Mouse (Mus musculus): Measurements from ENCODE around the gene Map2k1. TPM values are rescaled to one million over a fixed set of nuclear protein-coding genes. Genes with fewer than 3 reads are reported as not detected.
"Not testable (repeated sequence)": the region's sequence is repeated elsewhere in the genome, so short reads cannot be mapped to it uniquely, and the experiment has no call there.

Gene Map2k1
- polyA plus RNA-seq, 1 experiment from 2014 or later = 54.6 TPM

GRCm38 (mm10) chr9:64273757-64274156, 20.3 kb upstream of the Map2k1 start:
- Histone ChIP-seq H3K4me2 (ENCODE audit: low read length) (no peak overlapping the region), H3K27ac (ENCODE audit: low read length) (no peak overlapping the region), H3K9me3 (ENCODE audit: control insufficient read depth, low read length) (no peaks in the 10 kb centered on the region), H3K4me1 (replicated peaks; ENCODE audit: control insufficient read depth, insufficient read depth, low read length) (no peaks in the 10 kb centered on the region), H3K4me3 (replicated peaks; ENCODE audit: low read length) (no peak overlapping the region), H3K27me3 (replicated peaks; ENCODE audit: control insufficient read depth, insufficient read depth, low read length) (no peaks in the 10 kb centered on the region), H3K9ac (replicated peaks; ENCODE audit: low read depth, low read length) (no peak overlapping the region), H3K36me3 (ENCODE audit: control insufficient read depth, insufficient read depth) (no peaks in the 10 kb centered on the region)
- ATAC-seq = no peak
- WGBS = 77% methylated on average over 4 of the region's 4 CpGs

DNA sequence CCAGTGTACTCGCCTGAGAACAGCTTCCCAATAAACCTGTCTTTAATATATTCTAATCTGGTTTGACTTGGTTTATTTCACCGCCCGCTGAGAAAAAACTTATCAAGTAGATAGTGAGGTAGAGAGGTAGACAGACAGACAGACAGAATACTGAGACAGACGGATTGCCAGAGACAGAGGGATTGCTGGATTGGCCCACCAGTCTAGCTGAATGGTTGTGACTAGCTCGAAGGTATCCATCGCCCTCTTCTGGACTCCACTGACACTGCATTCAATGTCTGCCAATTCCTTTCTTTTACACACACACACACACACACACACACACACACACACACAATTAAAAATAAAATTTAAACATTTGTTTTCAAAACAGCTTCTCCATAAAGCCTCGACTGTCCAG, 19.2 kb upstream of the Map2k1 start:
- H3K9me3 ChIP-seq (ENCODE audit: control insufficient read depth, low read length) = no peaks in the 10 kb centered on the region
- H3K4me1 ChIP-seq (replicated peaks; ENCODE audit: control insufficient read depth, insufficient read depth, low read length) = no peaks in the 10 kb centered on the region
- no peak for ATAC-seq
- H3K4me3 ChIP-seq (replicated peaks; ENCODE audit: low read length) = no peak overlapping the region
- no peak overlapping the region for H3K27ac ChIP-seq (ENCODE audit: low read length)
- no peaks in the 10 kb centered on the region for H3K27me3 ChIP-seq (replicated peaks; ENCODE audit: control insufficient read depth, insufficient read depth, low read length)
- WGBS = 49% methylated on average over 7 of the region's 7 CpGs
- no peaks in the 10 kb centered on the region for H3K36me3 ChIP-seq (ENCODE audit: control insufficient read depth, insufficient read depth)
- no peak overlapping the region for H3K4me2 ChIP-seq (ENCODE audit: low read length)
- no peak overlapping the region for H3K9ac ChIP-seq (replicated peaks; ENCODE audit: low read depth, low read length)

DNA sequence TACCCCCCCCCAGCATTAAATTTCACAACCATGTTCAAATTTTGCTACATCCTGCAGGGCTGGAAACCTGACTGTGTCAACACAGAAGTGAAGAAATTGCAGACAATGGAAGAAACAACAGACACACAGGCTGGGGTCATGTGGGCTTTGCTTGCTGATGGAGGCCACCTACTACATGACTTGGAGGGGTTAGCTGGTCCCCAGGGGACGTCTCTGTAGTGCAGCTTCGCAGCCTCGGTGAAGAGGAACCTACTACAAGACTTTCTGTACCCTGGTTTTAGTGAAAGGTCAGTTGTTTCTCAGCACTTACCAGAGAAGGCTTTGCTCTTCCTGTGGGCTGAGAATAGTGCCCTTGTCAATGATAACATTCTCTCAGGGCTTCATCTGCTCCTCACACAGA, 17.8 kb upstream of the Map2k1 start:
- Histone ChIP-seq H3K4me3 (replicated peaks; ENCODE audit: low read length) (no peak overlapping the region), H3K27me3 (replicated peaks; ENCODE audit: control insufficient read depth, insufficient read depth, low read length) (no peaks in the 10 kb centered on the region), H3K27ac (ENCODE audit: low read length) (no peak overlapping the region), H3K9ac (replicated peaks; ENCODE audit: low read depth, low read length) (no peak overlapping the region), H3K36me3 (ENCODE audit: control insufficient read depth, insufficient read depth) (no peaks in the 10 kb centered on the region), H3K4me1 (replicated peaks; ENCODE audit: control insufficient read depth, insufficient read depth, low read length) (no peaks in the 10 kb centered on the region), H3K4me2 (ENCODE audit: low read length) (no peak overlapping the region), H3K9me3 (ENCODE audit: control insufficient read depth, low read length) (no peaks in the 10 kb centered on the region)
- ATAC-seq = no peak
- WGBS = 78% methylated on average over 3 of the region's 3 CpGs

DNA sequence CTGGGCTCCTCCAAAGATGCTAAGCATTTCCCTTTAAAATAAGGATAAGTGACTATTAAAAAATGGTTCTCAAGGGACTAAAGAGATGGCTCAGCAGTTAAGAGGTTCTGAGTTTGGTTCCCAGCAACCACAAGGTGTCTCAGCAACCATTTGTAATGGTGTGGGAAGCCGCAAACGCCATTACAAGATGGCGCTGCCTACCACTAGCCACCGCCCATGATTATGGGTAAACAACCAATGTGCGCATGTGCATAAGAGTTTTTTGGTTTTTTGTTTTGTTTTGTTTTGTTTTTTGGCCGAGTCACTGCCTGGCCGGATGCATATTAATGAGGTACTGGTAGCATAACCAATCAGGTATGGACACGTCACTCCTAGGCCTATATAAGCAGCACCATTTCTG, 15.4 kb upstream of the Map2k1 start:
- H3K9me3 ChIP-seq (ENCODE audit: control insufficient read depth, low read length); H3K27me3 ChIP-seq (replicated peaks; ENCODE audit: control insufficient read depth, insufficient read depth, low read length); H3K27ac ChIP-seq (ENCODE audit: low read length); H3K4me2 ChIP-seq (ENCODE audit: low read length); H3K4me1 ChIP-seq (replicated peaks; ENCODE audit: control insufficient read depth, insufficient read depth, low read length); H3K9ac ChIP-seq (replicated peaks; ENCODE audit: low read depth, low read length); ATAC-seq; H3K4me3 ChIP-seq (replicated peaks; ENCODE audit: low read length); H3K36me3 ChIP-seq (ENCODE audit: control insufficient read depth, insufficient read depth): not testable (repeated sequence)
- 91% methylated on average over 8 of the region's 8 CpGs for WGBS

- H3K9ac ChIP-seq (replicated peaks; ENCODE audit: low read depth, low read length) = no peak overlapping the region
- H3K4me2 ChIP-seq (ENCODE audit: low read length) = no peak overlapping the region
- no peaks in the 10 kb centered on the region for H3K4me1 ChIP-seq (replicated peaks; ENCODE audit: control insufficient read depth, insufficient read depth, low read length)
- ATAC-seq = no peak
- WGBS = 93% methylated on average over 10 of the region's 10 CpGs
- H3K9me3 ChIP-seq (ENCODE audit: control insufficient read depth, low read length) = no peaks in the 10 kb centered on the region
- H3K36me3 ChIP-seq (ENCODE audit: control insufficient read depth, insufficient read depth) = no peaks in the 10 kb centered on the region
- no peaks in the 10 kb centered on the region for H3K27me3 ChIP-seq (replicated peaks; ENCODE audit: control insufficient read depth, insufficient read depth, low read length)
- H3K4me3 ChIP-seq (replicated peaks; ENCODE audit: low read length) = no peak overlapping the region
- no peak overlapping the region for H3K27ac ChIP-seq (ENCODE audit: low read length)
These were observed 14.8 kb upstream of the Map2k1 start for GRCm38 (mm10) chr9:64268196-64268595.

DNA sequence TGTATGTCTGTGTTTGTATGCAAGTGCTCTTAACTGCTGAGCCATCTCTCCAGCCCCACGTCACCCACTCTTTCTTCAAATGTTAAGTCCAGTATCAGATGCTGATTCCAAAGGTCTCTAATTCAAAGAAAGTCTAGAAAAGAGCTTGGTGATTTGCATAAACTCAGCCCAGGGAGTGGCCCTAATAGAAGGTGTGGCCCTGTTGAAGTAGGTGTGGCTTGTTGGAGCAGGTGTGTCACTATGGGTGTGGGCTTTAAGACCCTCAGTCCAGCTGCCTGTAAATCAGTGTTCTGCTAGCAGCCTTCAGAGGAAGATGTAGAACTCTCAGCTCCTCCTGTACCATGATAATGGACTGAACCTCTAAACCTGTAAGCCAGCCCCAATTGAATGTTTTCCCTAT, 13.8 kb upstream of the Map2k1 start:
- H3K27ac ChIP-seq (ENCODE audit: low read length) = no peak overlapping the region
- H3K9me3 ChIP-seq (ENCODE audit: control insufficient read depth, low read length) = no peaks in the 10 kb centered on the region
- 88% methylated on average over 1 of the region's 1 CpGs for WGBS
- no peak overlapping the region for H3K4me2 ChIP-seq (ENCODE audit: low read length)
- H3K27me3 ChIP-seq (replicated peaks; ENCODE audit: control insufficient read depth, insufficient read depth, low read length) = no peaks in the 10 kb centered on the region
- H3K9ac ChIP-seq (replicated peaks; ENCODE audit: low read depth, low read length) = no peak overlapping the region
- H3K36me3 ChIP-seq (ENCODE audit: control insufficient read depth, insufficient read depth) = no peaks in the 10 kb centered on the region
- H3K4me1 ChIP-seq (replicated peaks; ENCODE audit: control insufficient read depth, insufficient read depth, low read length) = no peaks in the 10 kb centered on the region
- no peak overlapping the region for H3K4me3 ChIP-seq (replicated peaks; ENCODE audit: low read length)
- ATAC-seq = no peak

GRCm38 (mm10) chr9:64264813-64265212, 11.4 kb upstream of the Map2k1 start:
- WGBS = 57% methylated on average over 1 of the region's 1 CpGs
- no peak overlapping the region for H3K4me3 ChIP-seq (replicated peaks; ENCODE audit: low read length)
- no peaks in the 10 kb centered on the region for H3K27me3 ChIP-seq (replicated peaks; ENCODE audit: control insufficient read depth, insufficient read depth, low read length)
- no peaks in the 10 kb centered on the region for H3K36me3 ChIP-seq (ENCODE audit: control insufficient read depth, insufficient read depth)
- H3K9me3 ChIP-seq (ENCODE audit: control insufficient read depth, low read length) = no peaks in the 10 kb centered on the region
- H3K4me1 ChIP-seq (replicated peaks; ENCODE audit: control insufficient read depth, insufficient read depth, low read length) = no peaks in the 10 kb centered on the region
- H3K9ac ChIP-seq (replicated peaks; ENCODE audit: low read depth, low read length) = no peak overlapping the region
- ATAC-seq = no peak
- no peak overlapping the region for H3K27ac ChIP-seq (ENCODE audit: low read length)
- no peak overlapping the region for H3K4me2 ChIP-seq (ENCODE audit: low read length)

GRCm38 (mm10) chr9:64261023-64261422, 7.6 kb upstream of the Map2k1 start:
- Histone ChIP-seq H3K4me3 (replicated peaks; ENCODE audit: low read length) (no peak overlapping the region), H3K27me3 (replicated peaks; ENCODE audit: control insufficient read depth, insufficient read depth, low read length) (no peaks in the 10 kb centered on the region), H3K9ac (replicated peaks; ENCODE audit: low read depth, low read length) (no peak overlapping the region), H3K9me3 (ENCODE audit: control insufficient read depth, low read length) (no peaks in the 10 kb centered on the region), H3K27ac (ENCODE audit: low read length) (no peak overlapping the region), H3K4me1 (replicated peaks; ENCODE audit: control insufficient read depth, insufficient read depth, low read length) (no peaks in the 10 kb centered on the region), H3K4me2 (ENCODE audit: low read length) (no peak overlapping the region), H3K36me3 (ENCODE audit: control insufficient read depth, insufficient read depth) (no peaks in the 10 kb centered on the region)
- ATAC-seq = no peak
- WGBS = 90% methylated on average over 4 of the region's 4 CpGs

GRCm38 (mm10) chr9:64259906-64260305, 6.5 kb upstream of the Map2k1 start:
- no peaks in the 10 kb centered on the region for H3K4me1 ChIP-seq (replicated peaks; ENCODE audit: control insufficient read depth, insufficient read depth, low read length)
- no peak overlapping the region for H3K4me3 ChIP-seq (replicated peaks; ENCODE audit: low read length)
- no peak overlapping the region for H3K9ac ChIP-seq (replicated peaks; ENCODE audit: low read depth, low read length)
- no peak overlapping the region for H3K27ac ChIP-seq (ENCODE audit: low read length)
- no peaks in the 10 kb centered on the region for H3K27me3 ChIP-seq (replicated peaks; ENCODE audit: control insufficient read depth, insufficient read depth, low read length)
- no peaks in the 10 kb centered on the region for H3K36me3 ChIP-seq (ENCODE audit: control insufficient read depth, insufficient read depth)
- no peak for ATAC-seq
- no peaks in the 10 kb centered on the region for H3K9me3 ChIP-seq (ENCODE audit: control insufficient read depth, low read length)
- H3K4me2 ChIP-seq (ENCODE audit: low read length) = no peak overlapping the region
- WGBS = 92% methylated on average over 5 of the region's 5 CpGs

DNA sequence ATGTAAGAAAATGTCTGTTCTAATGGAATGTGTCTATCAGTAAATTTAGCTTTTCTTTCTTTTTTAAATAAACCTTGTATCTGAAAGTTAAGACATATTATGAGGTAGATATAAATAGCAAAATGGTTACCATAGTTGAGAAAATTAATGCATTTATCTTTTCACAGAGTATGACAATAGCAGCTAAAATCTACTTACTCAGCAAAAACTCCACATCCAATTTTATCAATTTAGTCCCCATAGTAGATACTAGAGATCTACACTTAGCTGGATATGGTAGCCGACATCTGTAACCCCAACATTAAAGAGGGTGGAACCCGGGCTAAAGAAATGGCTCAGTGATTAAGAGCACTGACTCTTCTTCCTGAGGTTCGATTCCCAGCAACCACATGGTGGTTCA, 2.8 kb upstream of the Map2k1 start:
- no peak for ATAC-seq
- H3K9me3 ChIP-seq (ENCODE audit: control insufficient read depth, low read length) = no peaks in the 10 kb centered on the region
- no peak overlapping the region for H3K9ac ChIP-seq (replicated peaks; ENCODE audit: low read depth, low read length)
- WGBS = 94% methylated on average over 3 of the region's 3 CpGs
- H3K4me2 ChIP-seq (ENCODE audit: low read length) = no peak overlapping the region
- peaks cover 16% of the 10 kb centered on the region for H3K4me1 ChIP-seq (replicated peaks; ENCODE audit: control insufficient read depth, insufficient read depth, low read length)
- no peak overlapping the region for H3K4me3 ChIP-seq (replicated peaks; ENCODE audit: low read length)
- H3K36me3 ChIP-seq (ENCODE audit: control insufficient read depth, insufficient read depth) = no peaks in the 10 kb centered on the region
- H3K27ac ChIP-seq (ENCODE audit: low read length) = no peak overlapping the region
- no peaks in the 10 kb centered on the region for H3K27me3 ChIP-seq (replicated peaks; ENCODE audit: control insufficient read depth, insufficient read depth, low read length)
